Mouse (Mus musculus): ENCODE data around the gene Pgk2. TPM values are rescaled to one million over a fixed set of nuclear protein-coding genes. Genes with fewer than 3 reads are reported as not detected.

Pgk2 gene
- not detected for total RNA-seq (2023)

GRCm38 (mm10) chr17:40208540-40208939 is at the start of gene Pgk2:
Gene Pgk2, minus strand, starts transcription at chr17:40208640.

GRCm38 (mm10) chr17:40242135-40242534 is 33.7 kb upstream of the Pgk2 start, which contains the start of gene Crisp3:
Gene Crisp3, minus strand, starts transcription at chr17:40242288.

Other genes starting within 250 kb of the Pgk2 start
- gene AC192777.2, start 113.2 kb downstream of the Pgk2 start, total RNA-seq (2023), result not detected
- 1 to 10 TPM; 1.9 to 2.5 TPM for gene Crisp3, start 33.6 kb upstream of the Pgk2 start, total RNA-seq (2023)
- not detected for gene Crisp1, start 110.6 kb upstream of the Pgk2 start, total RNA-seq (2023)